Mouse (Mus musculus): ENCODE results near the gene Prkd2. TPM values are rescaled to one million over a fixed set of nuclear protein-coding genes. Genes with fewer than 3 reads are reported as not detected.

Prkd2 gene
- 363 and 406 TPM in 2 replicates for polyA plus RNA-seq (2012; rRNA removed)

- Histone ChIP-seq H3K4me3 (ENCODE audit: control insufficient read depth, insufficient read depth, low read length) (peak within 1 kb of the TSS; percentile 99), H3K27me3 (ENCODE audit: control insufficient read depth, insufficient read depth, low read length) (no peaks in the 10 kb centered on the region), H3K4me1 (replicated peaks; ENCODE audit: control insufficient read depth, insufficient read depth, low read length) (peaks cover 33% of the 10 kb centered on the region), H3K27ac (ENCODE audit: control insufficient read depth, insufficient read depth, low read length) (peak within 1 kb of the TSS; percentile 97), H3K36me3 (ENCODE audit: control insufficient read depth, insufficient read depth, low read length) (peaks cover 27% of the 10 kb centered on the region; the same call in 1 of the 2 replicates)
- under 1% methylated on average over 31 of the region's 32 CpGs for WGBS
- DNase-seq = peak; percentile 95
- 0 out of 2 replicates have a peak, but pooled peaks have one; percentile 10 for TF ChIP-seq CTCF (IDR thresholded peaks at IDR 0.05; ENCODE audit: borderline replicate concordance, control insufficient read depth, extremely low read depth, insufficient read depth, low read length, poor library complexity)
- peak; percentile 79 for TF ChIP-seq POLR2A (IDR thresholded peaks at IDR 0.05; ENCODE audit: control insufficient read depth, extremely low read depth, insufficient read depth, low read length, poor library complexity)
Observed at GRCm38 (mm10) chr7:16842645-16843063, at the start of gene Prkd2. TSS of gene Prkd2 (plus strand) at chr7:16842902.

GRCm38 (mm10) chr7:16793010-16793725, 49.5 kb upstream of the Prkd2 start:
- DNase-seq = no peak
- H3K4me1 ChIP-seq (replicated peaks; ENCODE audit: control insufficient read depth, insufficient read depth, low read length) = peaks cover 23% of the 10 kb centered on the region
- H3K36me3 ChIP-seq (ENCODE audit: control insufficient read depth, insufficient read depth, low read length) = peaks cover 47% of the 10 kb centered on the region
- WGBS = 96% methylated on average over 19 of the region's 19 CpGs
- H3K4me3 ChIP-seq (ENCODE audit: control insufficient read depth, insufficient read depth, low read length) = no peak overlapping the region
- no peak for TF ChIP-seq POLR2A (IDR thresholded peaks at IDR 0.05; ENCODE audit: control insufficient read depth, extremely low read depth, insufficient read depth, low read length, poor library complexity)
- TF ChIP-seq CTCF (IDR thresholded peaks at IDR 0.05; ENCODE audit: borderline replicate concordance, control insufficient read depth, extremely low read depth, insufficient read depth, low read length, poor library complexity) = no peak
- H3K27ac ChIP-seq (ENCODE audit: control insufficient read depth, insufficient read depth, low read length) = no peak overlapping the region
- H3K27me3 ChIP-seq (ENCODE audit: control insufficient read depth, insufficient read depth, low read length) = no peaks in the 10 kb centered on the region

- peaks cover 53% of the 10 kb centered on the region for H3K36me3 ChIP-seq (ENCODE audit: control insufficient read depth, insufficient read depth, low read length)
- H3K27ac ChIP-seq (ENCODE audit: control insufficient read depth, insufficient read depth, low read length) = no peak overlapping the region
- H3K27me3 ChIP-seq (ENCODE audit: control insufficient read depth, insufficient read depth, low read length) = no peaks in the 10 kb centered on the region
- TF ChIP-seq POLR2A (IDR thresholded peaks at IDR 0.05; ENCODE audit: control insufficient read depth, extremely low read depth, insufficient read depth, low read length, poor library complexity) (no peak), CTCF (IDR thresholded peaks at IDR 0.05; ENCODE audit: borderline replicate concordance, control insufficient read depth, extremely low read depth, insufficient read depth, low read length, poor library complexity) (no peak)
- 63% methylated on average over 5 of the region's 5 CpGs for WGBS
- H3K4me3 ChIP-seq (ENCODE audit: control insufficient read depth, insufficient read depth, low read length) = no peak overlapping the region
- H3K4me1 ChIP-seq (replicated peaks; ENCODE audit: control insufficient read depth, insufficient read depth, low read length) = peaks cover 23% of the 10 kb centered on the region
- no peak for DNase-seq
Observed at GRCm38 (mm10) chr7:16794886-16795285, 47.8 kb upstream of the Prkd2 start.

DNA sequence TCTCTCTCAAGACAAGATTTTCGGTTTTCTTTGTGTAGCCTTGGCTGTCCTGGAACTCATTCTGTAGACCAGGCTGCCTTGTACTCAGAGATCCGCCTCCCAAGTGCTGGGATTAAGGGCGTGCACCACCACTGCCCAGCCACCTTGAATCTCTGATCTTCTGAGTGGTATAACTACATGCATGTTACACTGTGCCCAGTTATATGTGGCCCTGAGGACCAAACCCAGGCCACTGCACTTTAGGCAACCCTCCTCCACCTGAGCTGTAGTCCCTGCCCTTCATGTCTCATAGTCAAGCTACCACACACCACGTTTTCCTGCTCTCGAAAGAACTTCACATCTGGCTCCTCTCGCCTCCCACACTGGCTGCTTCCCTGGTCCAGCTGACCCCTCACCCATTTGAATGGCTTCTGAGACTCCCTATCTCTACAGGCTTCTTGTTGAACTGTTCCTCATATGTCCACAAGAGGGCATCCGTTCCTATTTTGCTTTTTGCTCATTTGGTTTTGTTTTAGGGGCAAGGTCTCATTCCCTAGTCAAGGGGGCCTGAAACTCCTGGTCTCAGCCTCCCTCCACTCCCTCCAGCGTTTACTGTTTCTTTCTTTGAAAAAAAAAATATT, 38.2 kb upstream of the Prkd2 start:
- H3K27me3 ChIP-seq (ENCODE audit: control insufficient read depth, insufficient read depth, low read length) = no peaks in the 10 kb centered on the region
- peak; percentile 47 for DNase-seq
- no peaks in the 10 kb centered on the region; the same call in 1 of the 2 replicates for H3K36me3 ChIP-seq (ENCODE audit: control insufficient read depth, insufficient read depth, low read length)
- H3K4me1 ChIP-seq (replicated peaks; ENCODE audit: control insufficient read depth, insufficient read depth, low read length) = no peaks in the 10 kb centered on the region
- TF ChIP-seq POLR2A (IDR thresholded peaks at IDR 0.05; ENCODE audit: control insufficient read depth, extremely low read depth, insufficient read depth, low read length, poor library complexity) (no peak), CTCF (IDR thresholded peaks at IDR 0.05; ENCODE audit: borderline replicate concordance, control insufficient read depth, extremely low read depth, insufficient read depth, low read length, poor library complexity) (no peak)
- 33% methylated on average over 8 of the region's 8 CpGs for WGBS
- H3K4me3 ChIP-seq (ENCODE audit: control insufficient read depth, insufficient read depth, low read length) = no peak overlapping the region
- H3K27ac ChIP-seq (ENCODE audit: control insufficient read depth, insufficient read depth, low read length) = no peak overlapping the region

GRCm38 (mm10) chr7:16807936-16808335, 34.8 kb upstream of the Prkd2 start:
- Histone ChIP-seq H3K4me1 (replicated peaks; ENCODE audit: control insufficient read depth, insufficient read depth, low read length) (no peaks in the 10 kb centered on the region), H3K4me3 (ENCODE audit: control insufficient read depth, insufficient read depth, low read length) (no peak overlapping the region), H3K27ac (ENCODE audit: control insufficient read depth, insufficient read depth, low read length) (no peak overlapping the region), H3K27me3 (ENCODE audit: control insufficient read depth, insufficient read depth, low read length) (no peaks in the 10 kb centered on the region), H3K36me3 (ENCODE audit: control insufficient read depth, insufficient read depth, low read length) (peaks cover 9% of the 10 kb centered on the region)
- DNase-seq = no peak
- TF ChIP-seq CTCF (IDR thresholded peaks at IDR 0.05; ENCODE audit: borderline replicate concordance, control insufficient read depth, extremely low read depth, insufficient read depth, low read length, poor library complexity) (no peak; the same call in 1 of the 2 replicates), POLR2A (IDR thresholded peaks at IDR 0.05; ENCODE audit: control insufficient read depth, extremely low read depth, insufficient read depth, low read length, poor library complexity) (no peak)
- 89% methylated on average over 9 of the region's 9 CpGs for WGBS

GRCm38 (mm10) chr7:16808647-16809046, 34.1 kb upstream of the Prkd2 start:
- Histone ChIP-seq H3K27me3 (ENCODE audit: control insufficient read depth, insufficient read depth, low read length) (no peaks in the 10 kb centered on the region), H3K4me3 (ENCODE audit: control insufficient read depth, insufficient read depth, low read length) (no peak overlapping the region), H3K27ac (ENCODE audit: control insufficient read depth, insufficient read depth, low read length) (no peak overlapping the region), H3K4me1 (replicated peaks; ENCODE audit: control insufficient read depth, insufficient read depth, low read length) (no peaks in the 10 kb centered on the region), H3K36me3 (ENCODE audit: control insufficient read depth, insufficient read depth, low read length) (peaks cover 9% of the 10 kb centered on the region)
- TF ChIP-seq POLR2A (IDR thresholded peaks at IDR 0.05; ENCODE audit: control insufficient read depth, extremely low read depth, insufficient read depth, low read length, poor library complexity) (no peak), CTCF (IDR thresholded peaks at IDR 0.05; ENCODE audit: borderline replicate concordance, control insufficient read depth, extremely low read depth, insufficient read depth, low read length, poor library complexity) (no peak)
- WGBS = 97% methylated on average over 9 of the region's 9 CpGs
- no peak for DNase-seq
